Mouse (Mus musculus) stomach, postnatal 0 days (tissue): ENCODE data around the gene Gm4881.

Source experiments
- CTCF ChIP-seq: IDR thresholded peaks from 2 replicates; pipeline ENCODE4 v1.5.1; 2016; ENCODE audit warnings: antibody characterized with exemption, low read depth, mild to moderate bottlenecking, moderate library complexity
- EP300 ChIP-seq: optimal IDR thresholded peaks from 2 replicates; pipeline ENCODE3; 2016; ENCODE audit warnings: antibody characterized with exemption

DNA sequence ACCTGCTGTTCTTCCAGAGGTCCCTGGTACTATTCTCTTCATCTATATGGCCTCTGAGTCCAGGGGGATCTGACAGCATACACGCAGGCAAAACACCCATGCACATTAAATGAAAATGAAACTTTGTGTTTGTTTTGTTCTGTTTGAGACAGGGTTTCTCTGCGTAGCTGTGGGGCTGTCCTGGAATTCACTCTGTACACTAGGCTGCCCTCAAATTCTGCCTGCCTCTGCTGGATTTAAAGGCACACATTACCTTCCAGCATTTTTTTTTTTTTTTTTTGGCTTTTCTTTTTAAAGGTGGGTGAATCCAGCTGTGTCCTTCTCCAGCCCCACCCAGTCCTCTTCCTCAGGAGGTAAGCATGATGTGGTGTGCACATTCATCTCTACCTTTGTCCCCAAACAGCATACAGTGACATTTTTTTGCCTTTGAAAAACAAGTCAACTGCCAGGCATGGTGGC lies 52.1 kb downstream of the Gm4881 start:
- TF ChIP-seq CTCF (no peak), EP300 (no peak)
